Mouse (Mus musculus): ENCODE data around the gene Ramp2. TPM values are rescaled to one million over a fixed set of nuclear protein-coding genes. Genes with fewer than 3 reads are reported as not detected.

Ramp2 gene
- polyA plus RNA-seq, 1 experiment from 2014 or later, result 100 TPM

- H3K9me3 ChIP-seq (ENCODE audit: control insufficient read depth, low read length), result no peaks in the 10 kb centered on the region
- H3K4me2 ChIP-seq (ENCODE audit: low read length), result no peak overlapping the region
- no peak overlapping the region for H3K27ac ChIP-seq (ENCODE audit: low read depth, low read length)
- H3K9ac ChIP-seq (ENCODE audit: low read depth, low read length), result no peak overlapping the region
- ATAC-seq, result no peak
- 96% methylated on average over 8 of the region's 8 CpGs for WGBS
- H3K4me1 ChIP-seq (ENCODE audit: control insufficient read depth, insufficient read depth, low read depth, low read length), result no peaks in the 10 kb centered on the region
- H3K36me3 ChIP-seq (ENCODE audit: control insufficient read depth, insufficient read depth, low read length), result peaks cover 21% of the 10 kb centered on the region
- H3K27me3 ChIP-seq (replicated peaks; ENCODE audit: control insufficient read depth, insufficient read depth, low read length), result no peaks in the 10 kb centered on the region
- no peak overlapping the region for H3K4me3 ChIP-seq (ENCODE audit: low read length)
Measured at GRCm38 (mm10) chr11:101291231-101291630, 45.4 kb downstream of the Ramp2 start.

DNA sequence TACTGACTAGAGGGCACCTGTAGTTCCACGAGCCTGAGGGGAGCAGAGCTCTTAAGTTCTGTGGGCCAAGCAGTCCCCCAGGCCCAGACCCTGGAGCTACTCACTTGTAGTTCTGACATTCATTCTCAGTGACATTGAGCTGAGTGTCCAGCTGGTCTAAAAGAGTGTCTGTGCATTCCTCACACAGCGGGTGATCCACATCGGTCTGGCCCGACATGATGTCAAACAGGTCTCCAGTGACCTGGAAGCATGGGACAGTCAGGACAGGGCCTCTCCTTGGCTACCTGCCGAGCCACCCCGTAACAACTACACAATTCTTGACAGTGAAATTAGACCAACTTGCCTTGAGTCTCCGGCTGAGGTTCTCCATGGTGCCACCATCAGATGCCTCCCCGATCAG is 49.4 kb downstream of the Ramp2 start:
- no peak for ATAC-seq
- Histone ChIP-seq H3K27me3 (replicated peaks; ENCODE audit: control insufficient read depth, insufficient read depth, low read length) (no peaks in the 10 kb centered on the region), H3K4me1 (ENCODE audit: control insufficient read depth, insufficient read depth, low read depth, low read length) (peaks cover under 1% of the 10 kb centered on the region; the same call in 1 of the 2 replicates), H3K4me3 (ENCODE audit: low read length) (no peak overlapping the region), H3K27ac (ENCODE audit: low read depth, low read length) (no peak overlapping the region), H3K9me3 (ENCODE audit: control insufficient read depth, low read length) (no peaks in the 10 kb centered on the region), H3K4me2 (ENCODE audit: low read length) (no peak overlapping the region), H3K36me3 (ENCODE audit: control insufficient read depth, insufficient read depth, low read length) (peaks cover 16% of the 10 kb centered on the region), H3K9ac (ENCODE audit: low read depth, low read length) (no peak overlapping the region)
- WGBS, result 89% methylated on average over 8 of the region's 8 CpGs

GRCm38 (mm10) chr11:101300881-101301280 is 55.1 kb downstream of the Ramp2 start:
- ATAC-seq, result no peak

GRCm38 (mm10) chr11:101301299-101302003 is 55.6 kb downstream of the Ramp2 start:
- WGBS, result 13% methylated on average over 26 of the region's 26 CpGs
- H3K36me3 ChIP-seq (ENCODE audit: control insufficient read depth, insufficient read depth, low read length), result peaks cover 4% of the 10 kb centered on the region; the same call in 1 of the 2 replicates
- H3K27me3 ChIP-seq (replicated peaks; ENCODE audit: control insufficient read depth, insufficient read depth, low read length), result no peaks in the 10 kb centered on the region
- no peak; the same call in 1 of the 2 replicates for ATAC-seq
- no peaks in the 10 kb centered on the region for H3K9me3 ChIP-seq (ENCODE audit: control insufficient read depth, low read length)
- H3K4me2 ChIP-seq (ENCODE audit: low read length), result peak overlapping the region; percentile 99
- H3K4me1 ChIP-seq (ENCODE audit: control insufficient read depth, insufficient read depth, low read depth, low read length), result peaks cover 16% of the 10 kb centered on the region
- peak overlapping the region; percentile 90 for H3K9ac ChIP-seq (ENCODE audit: low read depth, low read length)
- H3K4me3 ChIP-seq (ENCODE audit: low read length), result peak overlapping the region; percentile 97
- H3K27ac ChIP-seq (ENCODE audit: low read depth, low read length), result peak overlapping the region; percentile 80

More at GRCm38 (mm10) chr11:101300881-101301280, 55.1 kb downstream of the Ramp2 start:
- Histone ChIP-seq H3K4me3 (ENCODE audit: low read length) (peak overlapping the region; percentile 97), H3K27ac (ENCODE audit: low read depth, low read length) (no peak overlapping the region), H3K27me3 (replicated peaks; ENCODE audit: control insufficient read depth, insufficient read depth, low read length) (no peaks in the 10 kb centered on the region), H3K36me3 (ENCODE audit: control insufficient read depth, insufficient read depth, low read length) (peaks cover 4% of the 10 kb centered on the region; the same call in 1 of the 2 replicates), H3K4me2 (ENCODE audit: low read length) (peak overlapping the region; percentile 99), H3K4me1 (ENCODE audit: control insufficient read depth, insufficient read depth, low read depth, low read length) (peaks cover 16% of the 10 kb centered on the region), H3K9me3 (ENCODE audit: control insufficient read depth, low read length) (no peaks in the 10 kb centered on the region), H3K9ac (ENCODE audit: low read depth, low read length) (peak overlapping the region; percentile 90)
- WGBS, result 65% methylated on average over 7 of the region's 7 CpGs

DNA sequence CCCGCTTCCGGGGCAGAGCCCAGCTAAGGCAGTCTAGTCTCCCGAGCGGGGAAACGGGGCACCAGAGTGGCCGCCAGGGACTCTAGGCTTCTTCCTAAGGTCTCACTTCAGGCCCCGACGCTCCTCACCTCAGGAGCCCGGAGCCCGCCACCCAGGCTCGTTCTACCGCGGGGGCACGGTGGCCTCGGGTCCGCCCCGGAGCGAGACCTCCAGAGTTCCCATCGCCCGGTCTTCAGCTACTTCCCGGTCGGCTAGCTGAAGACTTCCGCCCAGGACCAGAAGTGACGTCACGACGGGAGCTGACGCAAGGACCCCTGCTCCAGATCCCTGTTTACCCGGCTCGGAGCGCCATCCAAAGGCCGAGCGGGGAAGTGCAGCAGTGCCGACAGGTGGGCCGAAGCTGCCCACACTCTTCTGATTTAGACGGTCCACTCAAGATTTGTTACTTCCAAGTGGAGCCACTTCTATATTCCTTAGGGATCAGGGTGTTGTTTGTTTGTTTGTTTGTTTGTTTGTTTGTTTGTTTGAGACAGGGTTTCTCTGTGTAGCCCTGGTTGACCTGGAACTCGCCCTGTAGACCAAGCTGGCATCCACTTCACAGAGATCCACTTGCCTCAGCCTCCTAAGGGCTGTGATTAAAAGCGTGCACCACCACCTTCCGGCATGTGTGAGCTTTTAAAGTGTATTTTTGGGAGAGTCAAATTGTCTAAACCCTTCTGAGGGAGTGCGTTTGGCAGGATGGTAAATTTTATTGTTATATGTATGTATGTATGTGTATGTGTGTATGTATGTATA is 56.4 kb downstream of the Ramp2 start, which contains the start of gene Becn1:
TSS of gene Becn1 (minus strand) at position 283 of the 795 bp plus-strand sequence.
- Histone ChIP-seq H3K4me3 (ENCODE audit: low read length) (peak within 1 kb of the TSS; percentile 97), H3K4me1 (ENCODE audit: control insufficient read depth, insufficient read depth, low read depth, low read length) (peaks cover 16% of the 10 kb centered on the region), H3K4me2 (ENCODE audit: low read length) (peak within 1 kb of the TSS; percentile 99), H3K27ac (ENCODE audit: low read depth, low read length) (peak within 1 kb of the TSS; percentile 80), H3K9me3 (ENCODE audit: control insufficient read depth, low read length) (no peaks in the 10 kb centered on the region), H3K9ac (ENCODE audit: low read depth, low read length) (peak within 1 kb of the TSS; percentile 90), H3K27me3 (replicated peaks; ENCODE audit: control insufficient read depth, insufficient read depth, low read length) (no peaks in the 10 kb centered on the region; the same call in 1 of the 2 replicates), H3K36me3 (ENCODE audit: control insufficient read depth, insufficient read depth, low read length) (peaks cover 4% of the 10 kb centered on the region; the same call in 1 of the 2 replicates)
- ATAC-seq, result peak; percentile 98
- WGBS, result 7% methylated on average over 39 of the region's 39 CpGs

- ATAC-seq, result no peak
- no peaks in the 10 kb centered on the region; the same call in 1 of the 2 replicates for H3K27me3 ChIP-seq (replicated peaks; ENCODE audit: control insufficient read depth, insufficient read depth, low read length)
- no peak overlapping the region for H3K4me3 ChIP-seq (ENCODE audit: low read length)
- H3K36me3 ChIP-seq (ENCODE audit: control insufficient read depth, insufficient read depth, low read length), result no peaks in the 10 kb centered on the region
- no peaks in the 10 kb centered on the region for H3K9me3 ChIP-seq (ENCODE audit: control insufficient read depth, low read length)
- H3K4me1 ChIP-seq (ENCODE audit: control insufficient read depth, insufficient read depth, low read depth, low read length), result no peaks in the 10 kb centered on the region
- no peak overlapping the region for H3K27ac ChIP-seq (ENCODE audit: low read depth, low read length)
- H3K4me2 ChIP-seq (ENCODE audit: low read length), result no peak overlapping the region
- H3K9ac ChIP-seq (ENCODE audit: low read depth, low read length), result no peak overlapping the region
- WGBS, result 39% methylated on average over 5 of the region's 5 CpGs
Measured at GRCm38 (mm10) chr11:101307744-101308143, 61.9 kb downstream of the Ramp2 start.

Other genes with a start within 250 kb of the Ramp2 start
- gene Atp6v0a1, start 236.6 kb upstream of the Ramp2 start, polyA plus RNA-seq (2015; fragmentation: Nextera tagmentation; extraction: Ambion mirVana), result 175 and 179 TPM in 2 replicates
- gene Naglu, start 176.0 kb upstream of the Ramp2 start, polyA plus RNA-seq (2015; fragmentation: Nextera tagmentation; extraction: Ambion mirVana), result 13.8 and 13.9 TPM in 2 replicates
- 0.26 and 0.50 TPM in 2 replicates for gene Hsd17b1, start 167.6 kb upstream of the Ramp2 start, polyA plus RNA-seq (2015; fragmentation: Nextera tagmentation; extraction: Ambion mirVana)
- gene Coasy, start 163.5 kb upstream of the Ramp2 start, polyA plus RNA-seq (2015; fragmentation: Nextera tagmentation; extraction: Ambion mirVana), result 42.5 and 45.9 TPM in 2 replicates
- gene Mlx, start 158.8 kb upstream of the Ramp2 start, polyA plus RNA-seq (2015; fragmentation: Nextera tagmentation; extraction: Ambion mirVana), result 91.5 and 101 TPM in 2 replicates
- 17.9 and 19.0 TPM in 2 replicates for gene Psmc3ip, start 150.6 kb upstream of the Ramp2 start, polyA plus RNA-seq (2015; fragmentation: Nextera tagmentation; extraction: Ambion mirVana)
- gene Retreg3, start 126.1 kb upstream of the Ramp2 start, polyA plus RNA-seq (2015; fragmentation: Nextera tagmentation; extraction: Ambion mirVana), result 22.8 and 24.3 TPM in 2 replicates
- gene Tubg1, start 126.1 kb upstream of the Ramp2 start, polyA plus RNA-seq (2015; fragmentation: Nextera tagmentation; extraction: Ambion mirVana), result 79.6 and 80.2 TPM in 2 replicates
- gene Tubg2, start 90.1 kb upstream of the Ramp2 start, polyA plus RNA-seq (2015; fragmentation: Nextera tagmentation; extraction: Ambion mirVana), result 56.9 and 60.3 TPM in 2 replicates
- 8.7 and 11.2 TPM in 2 replicates for gene Cntnap1, start 75.5 kb upstream of the Ramp2 start, polyA plus RNA-seq (2015; fragmentation: Nextera tagmentation; extraction: Ambion mirVana)
- 9.3 and 9.5 TPM in 2 replicates for gene Plekhh3, start 74.7 kb upstream of the Ramp2 start, polyA plus RNA-seq (2015; fragmentation: Nextera tagmentation; extraction: Ambion mirVana)
- gene Ccr10, start 70.6 kb upstream of the Ramp2 start, polyA plus RNA-seq (2015; fragmentation: Nextera tagmentation; extraction: Ambion mirVana), result 0.32 and 0.60 TPM in 2 replicates
- gene Ezh1, start 19.6 kb upstream of the Ramp2 start, polyA plus RNA-seq (2015; fragmentation: Nextera tagmentation; extraction: Ambion mirVana), result 30.0 and 32.4 TPM in 2 replicates
- gene Vps25, start 7.7 kb downstream of the Ramp2 start, polyA plus RNA-seq (2015; fragmentation: Nextera tagmentation; extraction: Ambion mirVana), result 128 and 131 TPM in 2 replicates
- gene Wnk4, start 14.5 kb downstream of the Ramp2 start, polyA plus RNA-seq (2015; fragmentation: Nextera tagmentation; extraction: Ambion mirVana), result 7.2 and 7.3 TPM in 2 replicates
- 0.83 and 1.0 TPM in 2 replicates for gene Cntd1, start 33.0 kb downstream of the Ramp2 start, polyA plus RNA-seq (2015; fragmentation: Nextera tagmentation; extraction: Ambion mirVana)
- 226 and 232 TPM in 2 replicates for gene Coa3, start 33.1 kb downstream of the Ramp2 start, polyA plus RNA-seq (2015; fragmentation: Nextera tagmentation; extraction: Ambion mirVana)
- 175 and 182 TPM in 2 replicates for gene Becn1, start 56.3 kb downstream of the Ramp2 start, polyA plus RNA-seq (2015; fragmentation: Nextera tagmentation; extraction: Ambion mirVana)
- 106 and 117 TPM in 2 replicates for gene Psme3, start 70.2 kb downstream of the Ramp2 start, polyA plus RNA-seq (2015; fragmentation: Nextera tagmentation; extraction: Ambion mirVana)
- 0.93 and 2.1 TPM in 2 replicates for gene Aoc2, start 79.0 kb downstream of the Ramp2 start, polyA plus RNA-seq (2015; fragmentation: Nextera tagmentation; extraction: Ambion mirVana)
- gene Aoc3, start 84.6 kb downstream of the Ramp2 start, polyA plus RNA-seq (2015; fragmentation: Nextera tagmentation; extraction: Ambion mirVana), result 0.15 and 0.29 TPM in 2 replicates
- gene G6pc, start 121.5 kb downstream of the Ramp2 start, polyA plus RNA-seq (2015; fragmentation: Nextera tagmentation; extraction: Ambion mirVana), result not detected in 2 replicates
- gene Aarsd1, start 171.6 kb downstream of the Ramp2 start, polyA plus RNA-seq (2015; fragmentation: Nextera tagmentation; extraction: Ambion mirVana), result 93.5 and 98.6 TPM in 2 replicates
- 8.1 and 9.5 TPM in 2 replicates for gene Gm27029, start 178.8 kb downstream of the Ramp2 start, polyA plus RNA-seq (2015; fragmentation: Nextera tagmentation; extraction: Ambion mirVana)
- 30.7 and 33.6 TPM in 2 replicates for gene Rundc1, start 179.1 kb downstream of the Ramp2 start, polyA plus RNA-seq (2015; fragmentation: Nextera tagmentation; extraction: Ambion mirVana)
- gene Ptges3l, start 179.3 kb downstream of the Ramp2 start, polyA plus RNA-seq (2015; fragmentation: Nextera tagmentation; extraction: Ambion mirVana), result 3.1 and 3.9 TPM in 2 replicates
- gene Rpl27, start 196.3 kb downstream of the Ramp2 start, polyA plus RNA-seq (2015; fragmentation: Nextera tagmentation; extraction: Ambion mirVana), result 204 and 207 TPM in 2 replicates
- gene Ifi35, start 202.4 kb downstream of the Ramp2 start, polyA plus RNA-seq (2015; fragmentation: Nextera tagmentation; extraction: Ambion mirVana), result 3.9 and 4.8 TPM in 2 replicates
- gene Rnd2, start 219.0 kb downstream of the Ramp2 start, polyA plus RNA-seq (2015; fragmentation: Nextera tagmentation; extraction: Ambion mirVana), result 83.2 and 90.6 TPM in 2 replicates
- gene Vat1, start 220.2 kb downstream of the Ramp2 start, polyA plus RNA-seq (2015; fragmentation: Nextera tagmentation; extraction: Ambion mirVana), result 125 and 134 TPM in 2 replicates

All from hindbrain, embryonic 16.5 days (tissue).